Mouse (Mus musculus) adrenal gland (tissue): ENCODE results near the gene Pou5f1.

ENCODE experiments used
- intact Hi-C: fragments of 180-260 bp; cut with DNase I; formaldehyde crosslinking; loops from one replicate; pipeline ENCODE4 v1.15.1; 2025

Pou5f1 gene

DNA sequence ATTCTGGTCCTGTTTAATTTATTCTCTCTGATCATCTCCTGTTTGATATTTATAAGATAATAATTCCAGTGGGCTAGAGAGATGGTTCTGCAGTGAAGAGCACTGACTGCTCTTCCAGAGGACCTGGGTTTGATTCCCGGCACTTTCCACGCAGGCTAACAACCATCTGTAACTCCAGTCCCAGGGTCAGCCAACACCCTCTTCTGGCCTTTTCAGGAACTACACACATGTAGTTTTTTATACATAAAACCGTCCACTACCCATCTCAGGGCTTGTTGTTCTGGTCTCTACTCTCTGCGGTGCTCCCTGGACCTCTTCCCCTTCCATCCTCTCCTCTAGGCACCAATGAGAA is 44.3 kb downstream of the Pou5f1 start:
- intact Hi-C loops, result no loop called here

GRCm38 (mm10) chr17:35550871-35551270 is 45.1 kb downstream of the Pou5f1 start:
- intact Hi-C loops, result no loop called here

- intact Hi-C loops, result no loop called here
These were observed 46.1 kb downstream of the Pou5f1 start, which contains the start of gene Cdsn for GRCm38 (mm10) chr17:35551881-35552414. Gene Cdsn (plus strand): TSS chr17:35552128.

DNA sequence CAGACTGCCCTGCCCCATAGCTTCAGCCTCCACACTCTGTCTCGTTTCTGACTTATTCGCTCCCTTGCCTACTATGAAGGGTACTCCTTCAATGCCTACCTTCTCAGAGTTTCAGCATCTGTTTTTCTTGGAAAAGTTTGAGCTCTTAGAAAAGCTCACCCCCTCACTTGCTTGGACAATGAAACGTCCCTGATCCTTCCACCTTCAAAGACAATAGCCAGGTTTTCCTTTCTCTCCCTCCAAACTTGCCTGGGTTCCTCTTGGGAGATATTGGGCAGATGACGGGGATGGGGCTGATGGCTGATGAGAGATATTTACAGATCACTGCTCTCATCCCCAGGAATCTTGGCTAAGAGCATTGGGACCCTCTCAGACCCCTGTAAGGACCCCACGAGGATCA is 48.5 kb downstream of the Pou5f1 start:
- intact Hi-C loops, result no loop called here

DNA sequence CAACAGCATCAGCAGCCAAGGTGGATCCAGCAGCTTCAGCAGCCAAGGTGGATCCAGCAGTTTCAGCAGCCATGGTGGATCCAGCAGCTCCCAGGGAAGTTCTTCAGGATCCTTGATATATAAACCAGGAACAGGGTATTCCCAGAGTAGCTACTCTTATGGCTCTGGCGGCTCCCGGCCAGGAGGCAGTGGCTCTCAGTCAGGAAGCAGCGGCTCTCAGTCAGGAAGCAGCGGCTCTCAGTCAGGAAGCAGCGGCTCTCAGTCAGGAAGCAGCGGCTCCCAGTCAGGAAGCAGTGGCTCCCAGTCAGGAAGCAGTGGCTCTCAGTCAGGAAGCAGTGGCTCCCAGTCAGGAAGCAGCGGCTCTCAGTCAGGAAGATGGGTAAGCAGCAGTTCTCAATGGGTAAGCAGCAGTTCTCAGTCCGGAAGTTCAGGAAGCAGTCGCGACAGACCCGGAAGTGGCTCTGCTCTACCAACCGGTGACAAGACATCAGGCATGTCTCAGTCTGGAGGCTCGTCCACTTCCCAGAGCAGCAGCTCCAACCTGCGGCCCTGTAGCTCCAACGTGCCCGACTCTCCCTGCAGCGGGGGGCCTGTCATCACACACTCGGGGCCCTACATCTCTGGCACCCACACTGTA is 49.1 kb downstream of the Pou5f1 start:
- intact Hi-C loops, result no loop called here

DNA sequence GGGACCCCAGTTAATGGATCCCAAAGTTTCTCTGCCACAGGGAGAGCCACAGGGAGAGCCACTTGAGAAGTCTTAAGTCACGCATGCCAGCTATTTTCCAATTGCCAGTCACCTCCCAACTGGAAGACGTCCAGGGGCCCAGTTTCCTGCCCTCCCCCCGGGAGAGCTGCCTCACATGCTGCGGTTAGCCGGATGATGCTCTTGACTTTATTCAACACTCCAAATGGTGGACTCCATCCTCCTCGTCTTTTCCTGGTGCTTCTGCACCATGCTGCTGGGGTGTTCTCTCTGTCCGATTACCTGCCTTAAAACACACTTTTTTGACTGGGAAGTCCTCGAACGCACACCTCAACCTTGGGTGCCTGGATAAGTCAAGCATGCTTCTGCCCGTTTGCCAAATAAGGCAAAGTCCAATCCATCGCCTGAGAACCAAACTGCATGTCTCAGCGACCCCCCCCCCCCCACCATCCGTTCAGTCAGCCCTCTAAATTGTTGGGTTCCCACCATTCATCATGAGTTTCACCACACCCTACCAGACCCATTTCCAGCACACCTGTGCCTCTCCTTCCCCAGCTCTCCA is 50.5 kb downstream of the Pou5f1 start:
- intact Hi-C loops, result no loop called here

- intact Hi-C loops, result no loop called here
These were observed 51.0 kb downstream of the Pou5f1 start for GRCm38 (mm10) chr17:35556812-35557211.

DNA sequence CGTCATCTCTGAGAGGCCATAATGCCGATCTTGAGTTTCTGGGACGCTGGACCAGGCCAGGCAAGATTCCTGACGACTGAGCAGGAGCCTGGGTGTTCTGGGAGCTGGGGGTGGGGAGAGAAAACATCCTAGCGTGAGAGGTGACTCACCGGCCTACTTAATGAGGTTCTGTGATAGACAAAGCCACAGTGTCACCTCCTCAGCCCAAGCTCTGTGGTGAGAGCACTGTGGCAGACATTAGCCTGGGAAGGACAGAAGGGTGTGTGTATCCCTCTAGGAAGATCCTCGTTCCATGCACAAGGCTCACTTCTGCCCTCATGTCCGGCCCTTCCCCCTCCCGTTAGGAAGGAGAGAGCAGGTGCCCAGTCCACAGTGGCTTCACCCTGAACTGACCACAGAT is 51.5 kb downstream of the Pou5f1 start:
- intact Hi-C loops, result no loop called here

GRCm38 (mm10) chr17:35558216-35558615 is 52.4 kb downstream of the Pou5f1 start:
- intact Hi-C loops, result no loop called here
